Mouse (Mus musculus) myocyte (in vitro differentiated cells): ENCODE measurements around the gene Tdrd9. TPM values are rescaled to one million over a fixed set of nuclear protein-coding genes. Genes with fewer than 3 reads are reported as not detected.

Experiments used
- H3K27me3 ChIP-seq: one replicate; pipeline ENCODE4 v1.6.1; 2011; ENCODE audit not compliant: control insufficient read depth, insufficient read depth, insufficient read length
- H3K36me3 ChIP-seq: one replicate; pipeline ENCODE4 v1.6.1; 2011; ENCODE audit not compliant: control insufficient read depth, insufficient read depth
- H3K4me2 ChIP-seq: one replicate; pipeline ENCODE4 v1.6.1; 2011; ENCODE audit warnings: low read depth, control low read depth
- H3K4me3 ChIP-seq: one replicate; pipeline ENCODE4 v1.5.1; 2011; ENCODE audit warnings: mild to moderate bottlenecking, control low read depth, moderate library complexity
- H3K79me2 ChIP-seq: one replicate; pipeline ENCODE4 v1.6.1; 2011; ENCODE audit not compliant: control insufficient read depth, insufficient read depth
- H3ac ChIP-seq: one replicate; pipeline ENCODE4 v1.6.1; 2011; ENCODE audit not compliant: control insufficient read depth, insufficient read length
- CEBPB ChIP-seq: IDR thresholded peaks from 2 replicates; pipeline ENCODE4 v1.6.1; 2011; ENCODE audit warnings: mild to moderate bottlenecking, moderate library complexity; ENCODE audit not compliant: poor library complexity, insufficient read depth, severe bottlenecking
- E2F4 ChIP-seq: IDR thresholded peaks from one replicate; pipeline ENCODE4 v1.6.1; 2011; ENCODE audit warnings: mild to moderate bottlenecking, control low read depth, moderate library complexity; ENCODE audit not compliant: insufficient read depth
- MAX ChIP-seq: IDR thresholded peaks from one replicate; pipeline ENCODE4 v1.6.1; 2011; ENCODE audit warnings: low read depth, mild to moderate bottlenecking, control low read depth
- MYOD1 ChIP-seq, 3 experiments: IDR thresholded peaks; one replicate each; pipeline ENCODE4 v1.6.1; 2011; ENCODE audit warnings: control low read depth in 2 of 3, low read depth in 2 of 3, mild to moderate bottlenecking in 2 of 3, moderate library complexity in 1 of 3; ENCODE audit not compliant: insufficient read length in 2 of 3, control insufficient read depth in 1 of 3
- MYOG ChIP-seq, 3 experiments: IDR thresholded peaks; one replicate each; pipeline ENCODE4 v1.6.1; 2011; ENCODE audit warnings: control low read depth in 2 of 3, low read depth in 2 of 3, mild to moderate bottlenecking in 2 of 3; ENCODE audit not compliant: insufficient read length in 2 of 3, control insufficient read depth in 1 of 3, insufficient read depth in 1 of 3
- POLR2A ChIP-seq: IDR thresholded peaks from one replicate; pipeline ENCODE4 v1.6.1; 2011; ENCODE audit warnings: low read depth, mild to moderate bottlenecking, control low read depth, moderate library complexity; ENCODE audit not compliant: insufficient read length
- POLR2AphosphoS2 ChIP-seq: IDR thresholded peaks from one replicate; pipeline ENCODE4 v1.6.1; 2011; ENCODE audit warnings: low read depth, control low read depth; ENCODE audit not compliant: insufficient read length
- REST ChIP-seq: IDR thresholded peaks from one replicate; pipeline ENCODE4 v1.6.1; 2011; ENCODE audit warnings: mild to moderate bottlenecking, control low read depth, moderate library complexity; ENCODE audit not compliant: insufficient read depth, insufficient read length
- SRF ChIP-seq: IDR thresholded peaks from one replicate; pipeline ENCODE4 v1.6.1; 2011; ENCODE audit warnings: low read depth; ENCODE audit not compliant: control insufficient read depth, insufficient read length
- TCF12 ChIP-seq: IDR thresholded peaks from one replicate; pipeline ENCODE4 v1.6.1; 2011; ENCODE audit warnings: mild to moderate bottlenecking, control low read depth; ENCODE audit not compliant: poor library complexity, insufficient read depth, severe bottlenecking
- TCF3 ChIP-seq: IDR thresholded peaks from one replicate; pipeline ENCODE4 v1.6.1; 2011; ENCODE audit warnings: low read depth, control low read depth; ENCODE audit not compliant: insufficient read length
- USF1 ChIP-seq: IDR thresholded peaks from one replicate; pipeline ENCODE4 v1.6.1; 2011; ENCODE audit warnings: low read depth, mild to moderate bottlenecking, control low read depth, moderate library complexity
- polyA plus RNA-seq: library from polyadenylated mRNA; unstranded; fragments of >200 nt; fragmentation: generic; extraction: Trizol; gene quantifications from one replicate; pipeline ENCODE4 v1.2.1, GENCODE M21; 2012; ENCODE audit warnings: missing spikeins

Tdrd9 gene
- polyA plus RNA-seq, 1 experiment = 1.7 TPM

DNA sequence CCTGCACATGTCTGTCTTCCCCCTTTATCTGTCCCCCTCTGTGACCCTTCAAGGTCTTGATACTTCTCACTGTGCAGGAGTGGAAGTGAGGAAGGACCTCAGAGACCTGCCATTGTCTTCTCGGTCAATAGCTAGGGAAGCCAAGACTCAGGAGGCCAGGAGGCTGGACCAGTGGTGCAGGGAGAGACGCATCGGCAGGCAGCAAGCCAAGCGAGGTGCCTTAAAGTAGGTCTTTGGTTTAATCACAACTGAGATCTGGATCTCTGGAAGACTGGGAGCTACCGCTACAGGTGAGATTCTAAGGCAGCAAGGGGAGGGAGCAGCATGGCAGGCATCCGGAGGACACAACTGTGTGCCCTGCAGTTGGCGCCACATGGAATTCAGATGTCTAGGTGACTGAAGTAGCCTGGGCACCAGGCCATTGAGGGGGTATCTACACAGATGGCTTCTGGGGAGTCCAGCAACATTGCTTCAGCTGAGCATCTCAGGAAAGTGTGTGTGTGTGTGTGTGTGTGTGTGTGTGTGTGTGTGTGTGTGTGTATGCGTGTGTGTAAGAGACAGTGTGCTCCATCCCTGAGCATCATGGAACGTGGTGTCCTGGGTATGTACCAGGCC lies 39.8 kb upstream of the Tdrd9 start:
- Histone ChIP-seq H3K36me3 (no peaks in the 10 kb centered on the region), H3K4me3 (no peak overlapping the region), H3ac (no peak overlapping the region), H3K27me3 (no peaks in the 10 kb centered on the region), H3K4me2 (no peak overlapping the region), H3K79me2 (no peaks in the 10 kb centered on the region)
- no peak for TF ChIP-seq E2F4
- TF ChIP-seq USF1 = no peak
- TF ChIP-seq TCF12 = no peak
- TF ChIP-seq MAX = no peak
- no peak for TF ChIP-seq MYOD1 (IDR thresholded peaks at IDR 0.05; ENCODE audit: control insufficient read depth in 1 of 3, insufficient read length in 2 of 3, low read depth in 2 of 3)

DNA sequence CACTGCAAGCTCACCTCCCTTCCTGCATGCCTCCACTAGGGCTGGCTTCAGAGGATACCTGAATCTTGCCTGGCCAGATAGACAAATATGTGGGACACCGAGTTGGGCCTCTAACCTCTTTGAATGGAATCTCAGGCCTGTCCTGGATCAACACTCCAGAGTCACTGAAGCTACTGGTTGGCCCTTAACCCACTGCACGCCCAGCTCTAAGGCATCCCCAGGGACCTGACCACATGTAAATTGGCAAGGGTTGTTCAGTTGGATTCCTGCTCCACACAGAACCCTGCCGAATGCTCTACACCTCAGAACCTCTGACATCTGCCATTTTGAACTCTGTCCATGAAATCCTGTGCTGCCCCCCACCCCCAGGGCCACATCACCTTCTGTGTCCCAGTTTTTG lies 38.8 kb upstream of the Tdrd9 start:
- Histone ChIP-seq H3K4me3 (no peak overlapping the region), H3K36me3 (no peaks in the 10 kb centered on the region), H3K79me2 (no peaks in the 10 kb centered on the region), H3ac (no peak overlapping the region), H3K27me3 (no peaks in the 10 kb centered on the region), H3K4me2 (no peak overlapping the region)
- TF ChIP-seq MAX (no peak), USF1 (no peak), SRF (no peak), TCF12 (no peak), REST (no peak)

DNA sequence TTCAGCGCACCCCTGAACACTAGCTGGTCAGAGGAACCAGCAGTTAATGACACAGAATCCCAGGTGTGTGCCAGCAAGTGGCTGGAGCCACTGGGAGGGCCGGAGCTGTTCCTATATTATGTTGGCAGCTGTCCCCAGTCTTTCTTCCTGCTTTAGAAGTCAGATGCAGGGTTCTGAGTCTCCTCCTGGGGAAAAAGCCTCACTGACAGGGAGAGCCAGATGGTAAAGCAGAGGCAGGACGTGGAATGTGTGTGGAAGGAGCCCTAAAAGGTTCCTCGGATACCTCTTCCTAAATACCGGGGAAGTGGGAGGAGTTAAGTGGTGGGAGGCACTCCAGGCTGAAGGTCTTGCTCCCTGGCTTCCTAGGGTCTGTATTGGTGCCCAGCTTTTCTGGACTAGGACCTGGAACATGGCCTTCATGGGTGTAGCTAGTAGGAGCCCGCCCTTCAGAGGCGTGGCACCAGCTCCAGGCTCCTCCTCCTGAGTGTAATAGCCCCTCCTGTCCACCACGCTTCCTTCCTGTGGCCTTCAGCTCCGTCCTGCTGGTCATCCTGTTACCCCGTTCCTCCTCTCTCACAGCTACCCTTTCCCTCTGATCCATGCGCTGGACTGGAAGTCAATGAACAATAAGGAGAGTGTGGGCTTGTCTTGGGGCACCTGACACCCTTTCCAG lies 38.2 kb upstream of the Tdrd9 start:
- no peaks in the 10 kb centered on the region for H3K36me3 ChIP-seq
- H3K4me3 ChIP-seq = no peak overlapping the region
- TF ChIP-seq E2F4 (no peak), POLR2A (no peak), POLR2AphosphoS2 (no peak), TCF12 (no peak), MYOG (IDR thresholded peaks at IDR 0.05; ENCODE audit: control insufficient read depth in 1 of 3, insufficient read depth in 1 of 3, insufficient read length in 2 of 3, low read depth in 2 of 3) (no peak), MYOD1 (IDR thresholded peaks at IDR 0.05; ENCODE audit: control insufficient read depth in 1 of 3, insufficient read length in 2 of 3, low read depth in 2 of 3) (no peak), USF1 (no peak), SRF (no peak), MAX (no peak), REST (no peak), TCF3 (no peak), CEBPB (no peak)
- no peaks in the 10 kb centered on the region for H3K27me3 ChIP-seq
- no peak overlapping the region for H3K4me2 ChIP-seq
- H3K79me2 ChIP-seq = no peaks in the 10 kb centered on the region
- H3ac ChIP-seq = no peak overlapping the region

DNA sequence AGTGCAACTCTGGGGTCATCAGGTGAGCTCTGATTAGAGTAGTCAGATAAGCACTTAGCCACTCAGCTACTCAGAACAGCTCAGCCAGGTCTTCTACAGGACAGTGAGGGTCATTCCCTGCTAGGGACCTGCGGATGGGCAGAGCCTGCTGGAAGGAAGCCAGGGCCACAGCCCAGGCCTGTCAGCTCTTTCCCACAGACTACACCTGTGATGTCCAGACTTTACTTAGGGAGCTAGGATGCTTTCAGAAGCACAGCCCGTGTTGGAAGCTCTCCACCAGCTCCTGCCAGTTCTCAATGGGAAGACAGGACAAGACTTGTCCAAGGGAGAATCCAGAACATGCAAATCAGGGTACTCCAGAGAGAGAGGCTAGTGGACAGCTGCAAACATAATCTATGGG lies 37.4 kb upstream of the Tdrd9 start:
- Histone ChIP-seq H3K4me3 (no peak overlapping the region), H3ac (no peak overlapping the region), H3K79me2 (no peaks in the 10 kb centered on the region)

More for the DNA sequence above, 37.4 kb upstream of the Tdrd9 start:
- no peak overlapping the region for H3K4me2 ChIP-seq
- no peaks in the 10 kb centered on the region for H3K36me3 ChIP-seq
- H3K27me3 ChIP-seq = no peaks in the 10 kb centered on the region
- TF ChIP-seq MYOG (IDR thresholded peaks at IDR 0.05; ENCODE audit: control insufficient read depth in 1 of 3, insufficient read depth in 1 of 3, insufficient read length in 2 of 3, low read depth in 2 of 3) = no peak
- TF ChIP-seq SRF = no peak
- TF ChIP-seq E2F4 = no peak
- no peak for TF ChIP-seq TCF3
- no peak for TF ChIP-seq USF1
- no peak for TF ChIP-seq POLR2AphosphoS2
- no peak for TF ChIP-seq CEBPB
- TF ChIP-seq TCF12 = no peak
- TF ChIP-seq MYOD1 (IDR thresholded peaks at IDR 0.05; ENCODE audit: control insufficient read depth in 1 of 3, insufficient read length in 2 of 3, low read depth in 2 of 3) = no peak
- TF ChIP-seq POLR2A = no peak
- no peak for TF ChIP-seq MAX
- TF ChIP-seq REST = no peak
